Mouse (Mus musculus) stomach, embryonic 16.5 days (tissue): ENCODE data around the gene Tnip1. TPM values are rescaled to one million over a fixed set of nuclear protein-coding genes. Genes with fewer than 3 reads are reported as not detected.
A peak's percentile ranks its signal among the peaks of the same experiment; 100 is the strongest.
"Not testable (repeated sequence)": the region's sequence is repeated elsewhere in the genome, so short reads cannot be mapped to it uniquely, and the experiment has no call there.

Experiments used
- ATAC-seq: fragments of 200-750 bp; cut with Nextera tagmentation; 2 replicates; pipeline ENCODE4 v1.8.0; 2017; ENCODE audit warnings: moderate number of reproducible peaks, moderate TSS enrichment; ENCODE audit not compliant: insufficient read depth, low FRiP score
- H3K27ac ChIP-seq: fragments of 300-500 bp; sonication (generic); 2 replicates; pipeline ENCODE4 v1.5.1; 2014; ENCODE audit warnings: low read length
- H3K27me3 ChIP-seq: fragments of 300-500 bp; sonication (generic); 2 replicates; pipeline ENCODE4 v1.6.1; 2014; ENCODE audit warnings: low read length, control low read depth, mixed read lengths; ENCODE audit not compliant: control insufficient read depth, insufficient read depth
- H3K36me3 ChIP-seq: fragments of 300-500 bp; sonication (generic); 2 replicates; pipeline ENCODE4 v1.6.1; 2014; ENCODE audit warnings: low read length; ENCODE audit not compliant: control insufficient read depth, insufficient read depth
- H3K4me1 ChIP-seq: fragments of 300-500 bp; sonication (generic); 2 replicates; pipeline ENCODE4 v1.6.1; 2014; ENCODE audit warnings: low read length, control low read depth, mixed read lengths; ENCODE audit not compliant: control insufficient read depth, insufficient read depth
- H3K4me2 ChIP-seq: fragments of 300-500 bp; sonication (generic); 2 replicates; pipeline ENCODE4 v1.6.1; 2014; ENCODE audit warnings: low read depth, low read length, mixed read lengths
- H3K4me3 ChIP-seq: fragments of 300-500 bp; sonication (generic); replicated peaks from 2 replicates; pipeline ENCODE4 v1.5.1; 2014; ENCODE audit warnings: mild to moderate bottlenecking, low read length
- H3K9ac ChIP-seq: fragments of 300-500 bp; sonication (generic); 2 replicates; pipeline ENCODE4 v1.6.1; 2014; ENCODE audit warnings: low read length
- H3K9me3 ChIP-seq: fragments of 300-500 bp; sonication (generic); replicated peaks from 2 replicates; pipeline ENCODE4 v1.6.1; 2016; ENCODE audit warnings: low read length, control low read depth; ENCODE audit not compliant: control insufficient read depth
- WGBS: fragments of 180-500 bp; shearing (Covaris S2); extraction: QIAGEN DNeasy Blood & Tissue Kit; methylation state at CpG from one replicate; pipeline ENCODE4 v1.1.7; 2014; 5-methylcytosine and 5-hydroxymethylcytosine counted together
- polyA plus RNA-seq: library from polyadenylated mRNA; unstranded; fragments of >200 nt; fragmentation: Nextera tagmentation; extraction: Ambion mirVana; gene quantifications from 2 replicates; pipeline ENCODE4 v1.2.1, GENCODE M21; 2015

Tnip1 gene
- polyA plus RNA-seq, 1 experiment from 2014 or later: 23.1 TPM

DNA sequence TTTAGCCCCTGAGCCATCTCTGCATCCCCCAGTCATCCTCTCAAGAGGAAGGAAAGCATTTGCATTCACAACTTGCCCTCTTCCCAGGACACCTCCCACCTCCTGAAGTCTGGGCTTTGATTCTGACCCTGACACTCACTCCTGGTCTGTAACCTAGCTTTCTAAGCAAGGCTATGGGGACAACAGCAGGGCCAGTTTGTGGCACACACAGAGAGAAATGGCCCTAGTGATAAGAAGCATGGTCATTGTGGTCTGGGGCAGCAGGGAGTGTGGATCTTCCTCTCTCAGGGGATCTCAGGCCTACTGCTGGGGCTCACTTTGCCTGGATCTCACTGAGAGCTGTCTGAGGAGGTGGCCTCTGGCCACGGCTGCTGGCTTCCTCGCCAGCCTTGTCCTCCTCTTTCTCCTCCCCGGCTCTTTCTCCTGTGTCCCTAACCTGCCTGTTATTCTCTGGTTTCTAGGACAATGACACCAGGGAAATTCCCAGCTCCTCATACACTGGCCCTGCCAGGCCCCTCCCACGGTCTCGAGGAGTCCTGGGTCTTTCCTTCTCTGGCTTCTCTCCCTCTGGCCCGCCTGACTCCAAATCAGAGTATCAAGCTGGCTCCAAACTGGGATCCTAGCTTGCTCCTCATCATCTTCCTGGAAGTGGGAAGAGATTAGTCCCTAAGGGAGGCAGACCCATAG is 1.4 kb downstream of the Tnip1 start:
- Histone ChIP-seq H3K9me3 (no peaks in the 10 kb centered on the region), H3K4me3 (no peak overlapping the region), H3K27ac (peak overlapping the region; percentile 15; the same call in 1 of the 2 replicates), H3K9ac (no peak overlapping the region), H3K4me2 (peak overlapping the region; percentile 41; the same call in 1 of the 2 replicates), H3K36me3 (no peaks in the 10 kb centered on the region), H3K4me1 (peaks cover 25% of the 10 kb centered on the region), H3K27me3 (no peaks in the 10 kb centered on the region)
- no peak for ATAC-seq
- 64% methylated on average over 6 of the region's 6 CpGs for WGBS

DNA sequence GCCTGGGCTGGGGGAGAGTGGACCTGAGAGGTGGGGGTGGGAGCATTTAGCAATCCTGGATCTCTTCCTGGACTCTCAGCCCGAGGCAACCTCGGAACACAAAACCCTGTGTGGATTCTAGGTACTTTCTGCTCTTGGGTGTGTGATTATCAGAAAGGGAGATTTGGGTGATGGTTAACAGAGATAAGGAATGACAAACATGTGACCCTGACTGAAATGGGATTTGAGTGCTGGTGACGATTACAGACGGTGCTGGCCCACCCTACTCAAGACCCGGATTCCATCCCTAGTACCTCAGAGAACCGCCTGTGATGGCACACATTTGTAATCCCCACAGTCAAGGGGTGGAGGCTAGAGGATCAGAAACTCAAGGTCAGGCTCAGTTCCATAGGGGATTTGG is 2.5 kb downstream of the Tnip1 start:
- 78% methylated on average over 6 of the region's 6 CpGs for WGBS
- no peak for ATAC-seq
- no peaks in the 10 kb centered on the region for H3K36me3 ChIP-seq
- H3K9me3 ChIP-seq: no peaks in the 10 kb centered on the region
- H3K27ac ChIP-seq: no peak overlapping the region
- H3K27me3 ChIP-seq: no peaks in the 10 kb centered on the region
- H3K4me1 ChIP-seq: peaks cover 26% of the 10 kb centered on the region
- no peak overlapping the region for H3K4me2 ChIP-seq
- no peak overlapping the region for H3K4me3 ChIP-seq
- H3K9ac ChIP-seq: no peak overlapping the region

DNA sequence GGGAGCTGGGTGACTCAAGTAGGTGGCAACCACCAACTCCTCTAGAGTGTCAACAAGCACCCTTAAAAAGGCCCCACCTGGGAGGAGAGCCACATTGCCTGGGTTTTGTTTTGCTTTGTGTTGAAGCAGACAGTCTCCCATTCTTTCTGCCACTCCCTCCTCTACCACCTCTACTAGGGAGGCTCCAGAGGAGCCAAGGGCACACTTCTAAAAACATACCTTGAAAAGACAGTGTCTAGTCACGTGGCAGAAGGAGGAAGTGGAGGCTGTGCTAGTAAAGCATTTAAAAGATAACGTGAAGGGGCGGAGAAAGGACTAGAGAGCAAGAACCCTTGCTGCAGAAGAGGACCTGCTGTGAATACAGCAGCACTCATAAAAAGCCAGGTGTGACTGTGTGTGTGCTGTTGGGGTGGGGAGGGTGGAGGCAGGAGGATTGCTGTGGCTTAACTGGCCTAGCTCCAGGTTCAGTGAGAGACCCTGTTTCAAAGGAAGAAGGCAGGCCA is 4.1 kb downstream of the Tnip1 start:
- Histone ChIP-seq H3K9me3 (no peaks in the 10 kb centered on the region), H3K9ac (no peak overlapping the region), H3K27ac (peak overlapping the region; percentile 44), H3K4me2 (peak overlapping the region; percentile 9; the same call in 1 of the 2 replicates), H3K4me1 (peaks cover 33% of the 10 kb centered on the region), H3K4me3 (no peak overlapping the region), H3K27me3 (no peaks in the 10 kb centered on the region), H3K36me3 (no peaks in the 10 kb centered on the region)
- peak; percentile 49; the same call in 1 of the 2 replicates for ATAC-seq
- 29% methylated on average over 3 of the region's 3 CpGs for WGBS

DNA sequence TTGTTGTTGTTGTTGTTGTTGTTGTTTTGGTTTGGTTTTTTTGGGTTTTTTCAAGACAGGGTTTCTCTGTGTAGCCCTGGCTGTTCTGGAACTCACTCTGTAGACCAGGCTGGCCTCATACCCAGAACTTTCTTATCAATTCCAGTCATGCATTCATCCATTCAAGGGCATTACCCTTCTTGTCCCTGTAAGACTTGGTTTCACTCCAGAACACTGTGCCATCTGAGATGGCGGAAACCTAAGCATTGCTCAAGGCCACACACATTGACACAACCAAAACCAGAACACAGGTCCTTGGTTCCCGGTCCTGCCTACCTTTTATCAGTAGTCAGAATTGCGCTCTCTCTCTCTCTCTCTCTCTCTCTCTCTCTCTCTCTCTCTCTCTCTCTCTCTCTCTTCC is 5.0 kb downstream of the Tnip1 start:
- not testable (repeated sequence) for H3K36me3 ChIP-seq, H3K9ac ChIP-seq

DNA sequence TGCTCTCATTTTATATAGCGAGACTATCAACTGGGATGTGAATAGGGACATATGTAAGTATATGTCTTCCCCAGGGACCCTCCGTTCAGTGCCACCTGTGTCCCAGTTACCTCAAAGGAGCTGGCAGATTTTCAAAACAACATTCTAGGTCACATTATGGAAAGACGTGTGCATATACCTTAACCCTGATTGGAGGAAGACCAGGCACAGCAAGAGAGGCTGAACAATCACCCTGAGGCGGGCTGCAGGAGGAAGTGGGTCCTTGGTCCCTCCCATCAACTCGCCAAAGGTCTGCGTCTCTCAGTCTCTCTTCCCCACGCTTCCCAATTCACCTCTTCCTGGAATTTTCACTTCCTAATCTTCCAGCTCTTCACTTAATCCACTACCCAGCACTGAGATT is 5.8 kb downstream of the Tnip1 start:
- Histone ChIP-seq H3K27ac (no peak overlapping the region), H3K9me3 (no peaks in the 10 kb centered on the region), H3K4me1 (peaks cover 28% of the 10 kb centered on the region), H3K4me2 (no peak overlapping the region), H3K4me3 (no peak overlapping the region), H3K36me3 (no peaks in the 10 kb centered on the region), H3K9ac (no peak overlapping the region), H3K27me3 (no peaks in the 10 kb centered on the region)
- 67% methylated on average over 7 of the region's 7 CpGs for WGBS
- no peak for ATAC-seq

More for the DNA sequence above, 5.0 kb downstream of the Tnip1 start:
- ATAC-seq, H3K27me3 ChIP-seq, H3K9me3 ChIP-seq, H3K4me3 ChIP-seq, H3K27ac ChIP-seq, H3K4me2 ChIP-seq: not testable (repeated sequence)
- WGBS: 82% methylated on average over 3 of the region's 3 CpGs
- peaks cover 29% of the 10 kb centered on the region for H3K4me1 ChIP-seq

DNA sequence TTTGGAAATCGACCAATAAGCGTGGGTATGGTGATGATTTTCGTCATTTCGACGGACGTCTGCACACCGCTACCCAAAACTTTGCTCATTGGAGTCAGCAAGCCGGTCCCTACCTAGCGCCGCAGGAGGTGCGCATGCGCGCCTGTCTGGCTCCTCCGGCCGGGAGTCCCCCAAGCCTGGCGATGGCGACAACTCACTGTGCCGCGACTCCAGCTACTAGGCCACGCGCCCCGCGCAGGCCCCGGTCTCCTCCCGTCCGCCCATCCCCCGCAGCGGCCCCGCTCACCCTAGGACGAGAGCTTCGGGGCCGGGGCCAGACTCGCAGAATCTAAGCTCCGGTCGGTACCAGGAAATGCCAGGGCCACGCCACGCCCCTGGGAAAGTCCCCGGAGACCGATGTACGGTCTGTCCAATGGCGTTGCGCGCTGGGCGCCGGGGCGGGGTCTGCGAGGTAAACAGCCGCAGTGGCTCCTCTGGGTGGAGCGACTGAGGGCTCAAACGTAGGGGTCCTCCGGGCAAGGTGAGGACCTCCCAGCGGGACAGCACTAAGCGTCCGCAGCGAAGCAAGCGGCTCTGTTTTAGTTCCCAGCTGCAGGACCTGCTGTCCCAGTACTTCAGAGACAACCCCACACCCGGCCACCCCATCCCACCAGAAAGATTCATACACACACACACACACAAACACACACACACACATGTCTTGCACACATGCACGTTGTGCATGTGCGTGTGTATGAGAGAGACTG is 6.8 kb downstream of the Tnip1 start:
- no peaks in the 10 kb centered on the region for H3K27me3 ChIP-seq
- peak; percentile 97 for ATAC-seq
- peak overlapping the region; percentile 92 for H3K27ac ChIP-seq
- peaks cover 19% of the 10 kb centered on the region for H3K4me1 ChIP-seq
- under 1% methylated on average over 59 of the region's 59 CpGs for WGBS
- no peaks in the 10 kb centered on the region for H3K36me3 ChIP-seq
- H3K4me3 ChIP-seq: peak overlapping the region; percentile 88
- no peaks in the 10 kb centered on the region for H3K9me3 ChIP-seq
- H3K9ac ChIP-seq: peak overlapping the region; percentile 93
- peak overlapping the region; percentile 74 for H3K4me2 ChIP-seq

DNA sequence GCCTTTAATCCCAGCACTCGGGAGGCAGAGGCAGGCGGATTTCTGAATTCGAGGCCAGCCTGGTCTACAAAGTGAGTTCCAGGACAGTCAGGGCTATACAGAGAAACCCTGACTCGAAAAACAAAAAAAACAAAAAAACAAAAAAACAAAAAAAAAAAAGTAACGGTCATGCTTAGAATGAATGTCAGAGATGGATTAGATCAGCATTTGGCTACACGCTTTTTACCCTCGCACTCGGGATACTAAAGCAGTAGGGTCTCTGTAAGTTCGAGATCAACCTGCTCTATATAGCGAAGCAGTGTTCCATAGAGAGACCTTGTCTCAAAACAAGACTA is 7.3 kb downstream of the Tnip1 start:
- peak overlapping the region; percentile 88 for H3K4me3 ChIP-seq
- H3K36me3 ChIP-seq, H3K27me3 ChIP-seq, ATAC-seq, H3K9me3 ChIP-seq: not testable (repeated sequence)
- WGBS: 36% methylated on average over 10 of the region's 10 CpGs
- H3K27ac ChIP-seq: peak overlapping the region; percentile 92
- H3K4me1 ChIP-seq: peaks cover 19% of the 10 kb centered on the region
- H3K9ac ChIP-seq: peak overlapping the region; percentile 93
- H3K4me2 ChIP-seq: peak overlapping the region; percentile 74

DNA sequence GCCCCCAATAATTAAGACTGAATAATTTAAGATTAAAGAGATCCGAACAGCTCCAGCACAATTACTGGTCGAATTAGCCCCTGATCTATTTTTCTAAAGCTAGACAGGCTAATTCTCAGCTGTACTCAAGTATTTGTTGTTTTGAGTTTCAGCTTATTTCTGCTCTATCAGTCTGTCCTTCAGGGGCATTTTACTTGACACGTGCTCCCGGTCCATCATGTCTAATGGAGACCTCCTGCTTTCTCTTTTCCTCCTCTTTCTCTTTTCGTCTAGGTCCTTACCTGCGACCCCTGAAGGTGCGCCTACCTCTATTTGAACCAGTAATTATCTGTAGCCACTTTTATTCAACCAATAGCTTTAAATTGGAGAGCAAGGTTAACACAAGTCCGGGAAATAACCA is 8.0 kb downstream of the Tnip1 start:
- no peak overlapping the region for H3K9ac ChIP-seq
- 82% methylated on average over 8 of the region's 8 CpGs for WGBS

DNA sequence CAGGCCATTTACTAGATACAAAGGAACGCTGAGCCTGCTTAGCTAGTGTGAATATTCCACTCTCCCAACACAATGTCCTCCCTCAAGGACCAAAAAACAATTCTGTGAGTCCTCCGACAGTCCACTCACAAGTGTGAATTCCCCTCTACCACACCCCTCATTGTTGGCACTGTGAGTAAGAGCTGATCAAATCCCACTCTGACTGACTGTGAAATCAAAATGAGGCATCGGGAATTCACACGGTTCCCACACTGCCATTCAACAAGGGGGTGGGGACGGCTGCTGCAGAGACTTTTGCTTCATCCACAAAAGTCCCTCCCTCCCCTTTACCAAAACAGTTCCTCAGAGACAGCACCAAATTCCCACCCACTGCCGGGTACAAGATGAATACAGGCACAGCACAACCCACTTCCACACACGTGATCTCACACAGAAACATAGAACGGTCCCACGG is 8.7 kb downstream of the Tnip1 start:
- H3K4me1 ChIP-seq: peaks cover 18% of the 10 kb centered on the region
- H3K36me3 ChIP-seq: no peaks in the 10 kb centered on the region
- H3K27ac ChIP-seq: no peak overlapping the region
- no peak overlapping the region for H3K9ac ChIP-seq
- ATAC-seq: no peak
- WGBS: 44% methylated on average over 9 of the region's 9 CpGs
- no peak overlapping the region for H3K4me3 ChIP-seq
- no peaks in the 10 kb centered on the region for H3K9me3 ChIP-seq
- H3K4me2 ChIP-seq: 0 out of 2 replicates have a peak overlapping the region, but pooled peaks have one; percentile 2
- H3K27me3 ChIP-seq: no peaks in the 10 kb centered on the region

More for the DNA sequence above, 8.0 kb downstream of the Tnip1 start:
- H3K4me2 ChIP-seq: no peak overlapping the region
- ATAC-seq: no peak
- no peak overlapping the region for H3K27ac ChIP-seq
- H3K9me3 ChIP-seq: no peaks in the 10 kb centered on the region
- H3K4me1 ChIP-seq: peaks cover 19% of the 10 kb centered on the region
- no peaks in the 10 kb centered on the region for H3K36me3 ChIP-seq
- H3K4me3 ChIP-seq: no peak overlapping the region
- H3K27me3 ChIP-seq: no peaks in the 10 kb centered on the region
